Mouse (Mus musculus) megakaryocyte, adult 5-6 weeks (primary cell): ENCODE data around the gene E030018B13Rik. TPM values are rescaled to one million over a fixed set of nuclear protein-coding genes. Genes with fewer than 3 reads are reported as not detected.

Experiments
- ATAC-seq: 2 replicates; pipeline ENCODE4 v1.8.0; 2016; ENCODE audit warnings: mild to moderate bottlenecking, inconsistent platforms; ENCODE audit not compliant: poor library complexity, severe bottlenecking
- total RNA-seq, 2 experiments: library from RNA; stranded (forward) in 1 of 2; stranded (reverse) in 1 of 2; fragments of 153-499, 151-499 nt in 1 of 2; fragments of 221-1000, 200-1000 nt in 1 of 2; gene quantifications; 2 replicates each; pipeline versions ENCODE4 v1.2.3 to v1.2.4; 2015 to 2017

Gene E030018B13Rik
- total RNA-seq (2015) = not detected in 2 replicates
- not detected in 2 replicates for total RNA-seq (2017)

DNA sequence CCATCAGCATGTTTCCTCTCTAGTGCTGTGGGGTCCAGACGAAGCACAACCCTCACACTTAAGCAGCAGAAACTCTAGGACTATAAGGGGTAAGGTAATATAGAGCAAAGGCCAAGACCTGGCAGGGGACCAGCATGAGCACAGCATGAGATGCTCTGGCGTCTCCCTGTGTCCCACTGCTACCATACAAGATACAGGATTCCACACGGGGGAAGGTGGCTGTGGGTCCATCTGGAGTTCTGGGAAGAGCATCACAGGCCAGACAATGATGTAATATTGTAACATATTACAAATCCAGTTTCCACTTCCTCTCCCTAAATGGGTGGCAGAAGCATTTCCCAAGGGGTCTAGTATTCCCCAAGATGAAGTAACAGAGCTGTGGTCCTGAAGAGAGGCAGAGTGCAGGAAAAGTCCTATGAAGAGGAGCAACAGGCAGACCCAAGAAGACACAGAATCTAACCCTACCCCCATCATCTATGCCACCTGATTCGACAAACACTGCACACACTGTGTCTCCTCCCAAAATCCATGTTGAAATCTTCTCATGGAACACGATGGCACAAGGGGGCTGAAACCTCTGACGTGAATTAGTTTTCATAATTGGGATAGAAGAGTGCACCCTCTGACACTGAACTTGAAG is at the start of gene E030018B13Rik:
Gene E030018B13Rik, plus strand, starts transcription at position 590 of the 640 bp plus-strand sequence.
- ATAC-seq = no peak

DNA sequence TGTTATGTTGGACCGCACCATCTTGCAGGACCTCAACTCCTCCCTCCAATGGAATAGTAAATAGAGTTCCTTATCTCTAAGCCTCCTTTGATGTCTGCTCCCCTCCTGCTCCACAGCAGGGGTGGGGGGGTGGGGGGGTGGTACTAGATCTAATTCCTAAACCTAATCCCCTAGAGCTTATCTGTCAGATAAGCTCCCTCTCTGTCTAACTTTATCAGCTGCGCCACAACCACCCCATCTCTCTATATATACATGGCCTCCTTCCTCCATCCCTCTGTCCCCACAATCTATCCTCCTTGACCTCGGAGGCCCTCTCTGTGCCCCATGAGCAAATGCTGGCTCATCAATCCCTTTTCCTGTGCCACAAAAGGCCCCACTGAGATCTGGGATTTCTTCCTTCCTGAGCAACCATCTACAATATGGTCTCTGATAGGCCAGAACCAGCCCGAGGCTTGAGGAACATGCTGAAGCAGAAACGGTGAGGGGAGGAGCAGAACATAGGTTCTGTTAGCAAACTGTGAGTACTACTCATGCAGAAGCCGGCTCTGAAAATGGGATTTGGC is 48.2 kb upstream of the E030018B13Rik start:
- no peak for ATAC-seq

- no peak for ATAC-seq
These were observed 45.0 kb upstream of the E030018B13Rik start for GRCm38 (mm10) chr7:63871698-63872097.

- no peak for ATAC-seq
These were observed 42.8 kb upstream of the E030018B13Rik start for GRCm38 (mm10) chr7:63873880-63874279.

DNA sequence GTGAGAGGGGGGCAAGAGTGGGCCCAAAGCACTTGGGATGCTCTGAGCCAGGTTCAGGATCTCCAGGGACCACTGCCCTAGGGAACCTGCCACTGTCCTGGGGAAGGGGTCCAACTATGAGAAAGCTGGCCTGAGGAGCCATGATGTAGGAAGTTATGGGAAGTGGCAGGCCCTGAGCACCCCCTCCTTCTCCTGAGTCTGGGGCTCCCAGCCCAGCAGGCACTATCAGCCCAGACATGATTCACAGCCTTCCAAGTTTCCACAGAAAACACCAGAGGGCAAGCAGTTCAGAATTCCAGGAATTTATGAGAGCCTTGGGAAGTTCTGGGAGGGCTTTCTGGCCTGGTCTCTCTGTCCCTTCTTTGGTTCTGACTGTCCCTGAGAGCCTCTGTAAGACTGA is 41.0 kb upstream of the E030018B13Rik start:
- ATAC-seq = no peak

DNA sequence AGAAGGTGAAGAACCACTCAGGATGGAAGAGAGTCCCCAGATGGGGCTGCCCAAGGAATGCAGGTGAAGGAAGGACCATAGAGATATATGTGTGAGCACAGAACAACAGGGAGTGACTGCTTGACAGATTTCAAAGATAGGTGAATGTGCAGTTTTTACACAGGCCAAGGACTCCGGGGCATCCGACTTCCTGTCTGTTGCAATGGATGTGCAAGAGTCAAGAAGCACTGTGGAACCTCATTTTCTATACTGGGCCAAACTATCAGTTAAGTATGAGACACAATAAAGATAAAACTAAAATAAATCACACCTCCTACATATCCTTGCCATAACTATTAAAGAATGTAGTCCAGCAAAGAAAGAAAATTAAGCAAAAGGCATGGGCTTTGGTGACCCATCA is 40.0 kb upstream of the E030018B13Rik start:
- ATAC-seq = peak; percentile 93

GRCm38 (mm10) chr7:63877610-63878009 is 39.0 kb upstream of the E030018B13Rik start:
- no peak for ATAC-seq

GRCm38 (mm10) chr7:63879583-63879982 is 37.1 kb upstream of the E030018B13Rik start:
- ATAC-seq = no peak

GRCm38 (mm10) chr7:63882739-63883138 is 33.9 kb upstream of the E030018B13Rik start:
- no peak for ATAC-seq

GRCm38 (mm10) chr7:63885025-63885424 is 31.6 kb upstream of the E030018B13Rik start:
- no peak for ATAC-seq

- ATAC-seq = no peak
These were observed 29.6 kb upstream of the E030018B13Rik start for GRCm38 (mm10) chr7:63887034-63887551.

DNA sequence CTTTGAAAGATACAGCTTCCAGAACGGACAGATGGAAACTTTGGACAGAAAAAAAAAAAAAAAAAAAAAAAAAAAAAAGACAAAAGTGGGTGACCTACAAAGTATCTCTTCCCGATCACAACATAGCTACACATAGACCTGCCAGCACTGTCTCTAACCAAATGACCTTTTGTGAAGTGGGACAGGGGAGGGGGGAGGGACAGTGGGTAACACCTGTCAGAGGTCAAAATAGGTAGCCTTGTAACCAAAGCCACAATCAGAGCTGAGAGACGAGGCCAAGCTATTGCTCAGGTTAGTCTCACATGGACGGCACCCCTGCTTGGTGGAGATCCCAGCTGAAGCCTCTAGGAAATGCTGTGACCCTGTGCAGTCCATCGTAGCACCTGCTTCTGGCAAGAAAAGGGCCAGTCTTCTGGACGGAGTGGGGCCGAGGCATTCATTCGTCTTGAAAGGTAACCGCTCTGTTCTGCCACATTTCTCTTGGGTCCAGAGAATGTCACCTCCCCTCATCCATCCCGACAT is 29.0 kb upstream of the E030018B13Rik start:
- ATAC-seq = no peak

DNA sequence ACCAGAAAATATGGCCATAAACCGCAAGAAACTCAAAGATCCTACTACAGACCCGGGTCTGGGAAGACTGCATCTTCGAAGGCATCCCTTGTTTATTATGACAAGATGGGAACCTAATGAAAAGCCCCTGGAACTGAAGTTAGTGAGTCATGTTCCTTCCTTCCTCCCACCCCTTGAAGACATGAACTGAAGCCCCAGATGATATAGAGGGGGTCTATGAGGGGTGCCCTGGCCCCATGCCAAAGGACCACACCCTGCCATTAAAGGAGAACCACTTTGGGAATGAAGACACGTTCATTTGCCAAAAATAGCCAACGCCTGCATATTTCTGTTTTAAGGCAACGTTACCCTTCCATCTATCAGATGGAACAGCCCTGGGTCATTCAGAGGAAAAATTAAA is 28.0 kb upstream of the E030018B13Rik start:
- no peak for ATAC-seq

DNA sequence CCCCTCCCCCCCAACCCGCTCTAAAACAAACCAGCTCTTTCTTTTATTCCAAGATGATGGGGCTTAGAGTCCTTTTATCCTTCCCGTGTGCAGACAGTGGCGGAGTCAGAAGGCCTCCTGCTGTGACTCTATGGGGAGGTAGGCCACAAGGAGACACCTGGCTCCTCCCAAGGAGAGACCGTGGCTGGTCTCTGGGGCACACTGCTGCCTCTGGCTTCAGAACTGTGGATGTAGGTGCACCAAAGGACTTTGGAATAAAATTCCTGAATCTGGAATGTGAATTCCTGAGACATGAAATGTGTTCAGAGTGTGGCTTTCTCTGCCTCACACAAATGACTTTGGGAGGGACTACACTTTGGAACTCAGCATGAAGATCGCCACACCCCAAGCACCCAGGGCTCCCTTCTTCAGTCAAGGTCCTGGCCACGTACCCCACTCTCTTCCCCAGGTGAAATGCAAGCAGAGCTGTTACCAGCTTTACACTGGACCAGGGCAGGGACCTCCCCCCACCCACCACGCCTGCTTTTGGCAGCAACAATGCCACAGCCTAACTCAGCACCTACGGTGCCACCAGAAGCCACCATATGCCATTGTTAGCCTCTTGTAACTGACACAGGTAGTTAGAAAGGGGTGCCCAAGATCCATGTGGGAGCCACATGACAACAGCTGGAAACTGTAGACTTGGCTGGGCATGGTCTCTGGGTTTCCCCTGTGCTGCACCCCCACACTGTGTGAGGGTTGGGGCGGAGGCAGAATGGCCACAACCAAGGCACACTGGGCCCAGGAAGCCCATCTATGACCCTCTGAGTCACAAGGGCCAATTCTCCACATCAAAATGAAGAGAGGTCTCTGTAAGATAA is 27.3 kb upstream of the E030018B13Rik start:
- no peak for ATAC-seq

- ATAC-seq = no peak
These were observed 25.1 kb upstream of the E030018B13Rik start for GRCm38 (mm10) chr7:63891488-63892075.

- no peak for ATAC-seq
These were observed 23.5 kb upstream of the E030018B13Rik start for GRCm38 (mm10) chr7:63893201-63893600.

- ATAC-seq = no peak
These were observed 22.9 kb upstream of the E030018B13Rik start for GRCm38 (mm10) chr7:63893729-63894128.

DNA sequence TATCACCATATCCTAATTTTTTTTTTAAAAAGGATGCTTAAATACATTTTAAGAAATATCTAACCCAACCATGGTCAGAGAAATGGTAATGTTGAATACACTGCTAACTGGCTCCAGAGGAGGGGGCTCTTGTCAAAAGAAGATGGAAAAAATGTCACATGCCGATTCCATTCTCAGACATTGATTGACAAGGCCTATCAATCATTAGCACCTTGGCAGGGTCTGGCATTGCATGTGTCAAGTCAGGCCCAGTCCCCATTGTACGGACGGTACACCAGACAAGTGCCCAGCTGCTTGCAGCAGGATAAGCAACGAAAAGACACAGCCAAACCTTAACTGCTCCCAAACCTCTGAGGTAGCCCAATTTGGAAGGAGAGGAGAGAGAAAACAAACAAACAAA is 22.0 kb upstream of the E030018B13Rik start:
- ATAC-seq = no peak

DNA sequence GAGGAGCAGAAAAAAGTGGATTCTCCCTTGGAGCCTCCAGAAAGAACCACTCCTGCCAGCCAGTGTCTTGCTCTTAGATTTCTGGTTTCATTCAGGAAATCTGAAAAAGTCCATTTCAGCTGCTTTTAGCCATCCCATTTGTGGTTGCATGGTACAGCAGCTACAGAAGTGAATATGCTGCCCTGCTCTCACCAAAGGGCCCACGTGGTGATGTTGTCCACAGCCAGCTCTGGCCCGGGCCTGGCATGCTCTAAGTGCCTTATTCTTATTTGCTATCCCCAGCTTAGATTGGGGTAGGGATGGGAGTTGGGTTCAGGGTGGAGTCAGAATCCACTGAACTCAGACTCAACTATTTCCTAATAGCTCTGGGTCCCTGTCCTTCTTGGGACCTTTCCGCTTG is 21.4 kb upstream of the E030018B13Rik start:
- ATAC-seq = no peak

DNA sequence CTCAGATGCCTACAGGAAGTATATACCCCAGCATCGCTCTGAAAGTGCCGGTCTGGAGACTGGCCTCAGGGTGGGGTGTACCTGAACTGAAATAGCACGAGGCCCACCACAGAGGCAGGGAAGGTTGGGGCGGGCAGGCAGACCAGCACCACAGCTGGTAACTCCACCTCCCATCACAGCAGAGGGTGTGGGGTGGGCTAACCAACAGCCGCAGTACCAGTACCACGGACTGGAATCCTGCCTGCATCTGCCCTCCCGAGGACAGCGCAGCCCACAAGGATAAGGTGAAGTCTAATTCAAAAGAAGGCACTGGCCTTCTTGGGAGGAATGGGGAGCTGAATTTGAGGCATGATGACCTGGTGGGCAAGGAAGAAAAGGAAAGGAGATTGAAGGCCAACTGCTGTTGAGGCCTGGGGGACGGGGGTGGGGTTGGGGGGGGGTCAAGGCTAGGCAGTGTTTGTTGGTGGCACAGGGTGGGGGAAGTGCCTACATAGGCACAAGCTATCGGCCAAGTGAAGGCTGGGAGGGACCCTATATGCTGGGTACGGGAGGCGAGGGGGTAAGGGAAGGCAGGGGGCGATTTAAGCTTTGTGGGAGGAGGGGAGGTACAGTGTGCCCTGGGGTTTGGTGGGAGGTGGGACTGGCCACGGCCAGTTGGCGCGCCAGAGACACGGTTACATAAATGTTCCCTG is 20.2 kb upstream of the E030018B13Rik start:
- ATAC-seq = no peak
